Mouse (Mus musculus): ENCODE measurements at regions not wholly inside any gene's neighbourhood (a gene's known extent, or its start where the extent isn't known, plus 50 kb on each side); places are given as distances from the start of the nearest gene placed in this dataset.

GRCm38 (mm10) chr3:121104571-121105407 is 66.7 kb downstream of the Rwdd3 start:
- ATAC-seq (replicated peaks; ENCODE audit: low FRiP score, low TSS enrichment, poor library complexity, severe bottlenecking), result peak; percentile 96

DNA sequence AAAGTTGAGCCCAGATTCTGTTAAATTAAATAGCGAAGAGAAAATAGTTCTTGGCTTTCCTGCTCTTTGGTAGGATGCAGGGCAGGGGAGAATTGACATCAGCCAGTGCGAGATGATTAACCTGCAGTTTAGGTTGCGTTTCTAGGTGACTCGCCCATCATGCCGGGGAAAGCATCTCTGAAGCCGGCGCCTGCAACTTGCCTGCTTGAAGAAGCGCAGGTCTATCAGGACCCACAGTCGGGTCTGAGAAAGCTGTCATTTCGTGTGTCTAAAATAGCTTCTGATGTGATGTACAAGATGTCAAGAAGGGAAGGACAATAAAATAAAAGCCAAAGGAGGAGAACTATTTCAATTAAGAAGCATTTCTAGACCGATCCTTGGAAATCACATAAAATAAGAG is 68.6 kb downstream of the Rwdd3 start:
- no peak for ATAC-seq (replicated peaks; ENCODE audit: low FRiP score, low TSS enrichment, poor library complexity, severe bottlenecking)

DNA sequence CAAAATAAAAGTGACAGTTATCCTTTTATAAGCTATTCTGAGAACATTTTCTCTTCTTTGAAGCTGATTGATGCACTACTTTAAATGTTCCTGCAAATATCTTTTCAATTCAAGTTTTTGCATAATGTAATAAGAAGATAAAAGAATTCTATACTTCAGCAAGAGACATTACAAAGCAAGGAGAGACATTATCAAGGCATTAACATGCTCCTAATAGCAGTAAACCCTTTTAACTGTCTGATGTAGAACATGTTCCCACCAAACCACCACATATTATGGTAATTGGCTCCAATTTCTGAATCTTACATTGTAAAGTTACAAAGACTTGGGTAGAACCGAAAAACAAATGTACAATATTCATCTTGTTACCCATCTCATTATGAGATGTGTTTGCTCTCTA is 69.4 kb downstream of the Rwdd3 start:
- no peak for ATAC-seq (replicated peaks; ENCODE audit: low FRiP score, low TSS enrichment, poor library complexity, severe bottlenecking)

GRCm38 (mm10) chr3:121100211-121100860 is 71.2 kb downstream of the Rwdd3 start:
- no peak for ATAC-seq (replicated peaks; ENCODE audit: low FRiP score, low TSS enrichment, poor library complexity, severe bottlenecking)

DNA sequence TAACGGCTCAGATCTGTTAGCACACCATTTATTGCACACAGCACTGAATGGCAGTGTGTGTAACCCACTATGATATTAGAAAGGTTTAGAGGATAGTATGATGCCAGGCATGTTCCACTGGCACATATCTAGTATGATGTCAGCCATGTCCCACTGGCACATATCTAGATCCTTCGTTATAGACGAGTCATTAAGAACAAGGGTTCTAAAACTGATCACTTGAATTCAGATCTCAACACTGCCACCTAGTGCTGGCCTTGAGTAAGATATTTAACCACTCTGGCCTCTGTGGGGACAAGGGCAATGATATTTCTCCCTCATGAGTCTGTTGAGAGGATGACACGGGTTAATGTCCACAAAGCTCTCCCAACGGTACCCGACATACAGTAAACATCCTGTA is 78.0 kb downstream of the Rwdd3 start:
- peak; percentile 57 for ATAC-seq (replicated peaks; ENCODE audit: low FRiP score, low TSS enrichment, poor library complexity, severe bottlenecking)

DNA sequence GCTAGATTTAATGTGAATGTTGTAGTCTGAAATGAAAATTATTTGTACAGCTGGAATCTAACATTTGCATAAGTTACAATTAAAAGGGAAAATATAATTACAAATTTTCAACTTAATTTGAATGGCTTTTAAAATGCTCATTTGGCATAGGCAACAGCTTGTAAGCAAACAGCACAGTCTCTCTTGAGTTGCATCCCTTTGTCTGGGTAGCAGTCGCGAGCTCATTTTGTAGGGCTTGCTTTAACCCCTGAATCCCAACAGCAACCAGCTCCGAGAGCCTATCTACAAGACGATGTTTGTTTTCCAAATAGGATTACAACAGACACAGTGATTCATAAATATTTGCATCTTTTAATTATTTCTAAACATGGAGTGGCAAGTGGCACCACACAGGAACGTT is 82.8 kb downstream of the Rwdd3 start:
- ATAC-seq (replicated peaks; ENCODE audit: low FRiP score, low TSS enrichment, poor library complexity, severe bottlenecking), result no peak

DNA sequence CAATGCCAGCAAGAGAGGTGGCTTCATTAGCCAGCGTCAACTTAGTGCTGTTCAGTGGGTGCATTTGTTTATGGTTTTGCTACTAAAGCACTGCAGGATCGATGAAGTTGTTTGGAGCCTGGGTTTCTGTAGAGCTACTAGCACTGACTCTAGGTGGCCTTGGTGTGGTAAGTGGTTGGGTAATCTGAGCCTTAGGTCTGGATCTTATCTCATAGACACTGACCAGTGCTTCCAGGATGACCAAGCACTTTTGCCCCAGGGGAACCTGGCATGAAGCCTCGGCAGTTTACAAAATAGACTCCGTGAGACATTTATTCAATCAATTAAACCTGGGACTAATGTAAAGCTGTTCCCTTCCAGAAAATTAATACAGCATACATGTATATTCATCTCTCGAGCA is 102.8 kb downstream of the Rwdd3 start:
- ATAC-seq (replicated peaks; ENCODE audit: low FRiP score, low TSS enrichment, poor library complexity, severe bottlenecking), result no peak

DNA sequence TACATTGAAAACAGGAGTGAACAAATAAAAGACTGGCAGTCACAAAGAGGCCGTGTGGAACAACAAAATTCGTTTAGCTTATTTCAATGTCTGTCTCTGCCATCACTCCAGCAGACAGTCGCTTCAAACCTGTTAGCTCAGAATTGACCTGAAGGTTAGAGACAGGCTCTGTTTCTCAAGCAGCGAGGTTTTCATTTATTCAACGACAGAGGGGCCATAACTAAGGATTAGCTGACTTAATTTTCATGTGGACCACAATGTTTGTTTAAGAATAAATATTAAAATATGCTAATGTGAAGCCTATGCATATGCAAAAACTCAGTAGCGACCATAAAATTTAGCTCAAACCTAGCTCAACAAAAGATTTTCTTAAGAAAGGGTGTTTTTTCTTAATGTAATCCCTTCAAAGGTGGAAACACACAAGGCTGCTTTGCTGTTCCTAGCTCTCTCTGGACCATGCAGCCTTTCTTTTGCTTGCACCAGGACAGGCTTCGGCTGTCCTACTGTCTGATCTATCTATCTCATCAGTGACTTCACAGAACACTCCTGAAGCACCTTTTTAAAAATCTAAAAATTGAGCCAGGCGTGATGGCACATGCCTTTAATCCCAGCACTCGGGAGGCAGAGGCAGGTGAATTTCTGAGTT is 135.5 kb downstream of the Rwdd3 start:
- no peak for ATAC-seq (replicated peaks; ENCODE audit: low FRiP score, low TSS enrichment, poor library complexity, severe bottlenecking)

- ATAC-seq (replicated peaks; ENCODE audit: low FRiP score, low TSS enrichment, poor library complexity, severe bottlenecking), result no peak
These were observed 145.8 kb downstream of the Rwdd3 start for GRCm38 (mm10) chr3:121025546-121026157.

DNA sequence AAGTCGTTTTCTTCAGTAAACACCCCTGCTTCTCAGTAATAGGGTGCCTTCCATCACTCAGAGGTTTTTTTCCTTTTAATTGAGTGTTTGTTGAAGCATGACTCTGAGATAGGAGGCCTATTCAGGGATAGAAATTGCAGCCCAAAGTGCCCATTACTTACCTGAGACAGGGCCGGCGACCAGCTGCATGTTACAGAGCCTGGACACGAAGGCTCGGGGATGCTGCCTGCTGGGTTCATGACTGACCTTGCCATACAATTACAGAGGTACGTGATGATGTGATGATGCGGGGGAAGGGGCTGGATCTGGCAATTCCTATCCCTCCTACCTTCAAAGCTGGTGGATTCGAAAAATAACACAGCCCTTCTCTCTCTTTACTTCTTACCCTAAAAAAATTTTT is 146.7 kb downstream of the Rwdd3 start:
- no peak for ATAC-seq (replicated peaks; ENCODE audit: low FRiP score, low TSS enrichment, poor library complexity, severe bottlenecking)

GRCm38 (mm10) chr3:121021126-121021848 is 150.2 kb downstream of the Rwdd3 start:
- ATAC-seq (replicated peaks; ENCODE audit: low FRiP score, low TSS enrichment, poor library complexity, severe bottlenecking), result no peak

GRCm38 (mm10) chr3:121009223-121009622 is 162.3 kb downstream of the Rwdd3 start:
- no peak for ATAC-seq (replicated peaks; ENCODE audit: low FRiP score, low TSS enrichment, poor library complexity, severe bottlenecking)

- no peak for ATAC-seq (replicated peaks; ENCODE audit: low FRiP score, low TSS enrichment, poor library complexity, severe bottlenecking)
These were observed 187.8 kb downstream of the Rwdd3 start for GRCm38 (mm10) chr3:120983556-120984270.

DNA sequence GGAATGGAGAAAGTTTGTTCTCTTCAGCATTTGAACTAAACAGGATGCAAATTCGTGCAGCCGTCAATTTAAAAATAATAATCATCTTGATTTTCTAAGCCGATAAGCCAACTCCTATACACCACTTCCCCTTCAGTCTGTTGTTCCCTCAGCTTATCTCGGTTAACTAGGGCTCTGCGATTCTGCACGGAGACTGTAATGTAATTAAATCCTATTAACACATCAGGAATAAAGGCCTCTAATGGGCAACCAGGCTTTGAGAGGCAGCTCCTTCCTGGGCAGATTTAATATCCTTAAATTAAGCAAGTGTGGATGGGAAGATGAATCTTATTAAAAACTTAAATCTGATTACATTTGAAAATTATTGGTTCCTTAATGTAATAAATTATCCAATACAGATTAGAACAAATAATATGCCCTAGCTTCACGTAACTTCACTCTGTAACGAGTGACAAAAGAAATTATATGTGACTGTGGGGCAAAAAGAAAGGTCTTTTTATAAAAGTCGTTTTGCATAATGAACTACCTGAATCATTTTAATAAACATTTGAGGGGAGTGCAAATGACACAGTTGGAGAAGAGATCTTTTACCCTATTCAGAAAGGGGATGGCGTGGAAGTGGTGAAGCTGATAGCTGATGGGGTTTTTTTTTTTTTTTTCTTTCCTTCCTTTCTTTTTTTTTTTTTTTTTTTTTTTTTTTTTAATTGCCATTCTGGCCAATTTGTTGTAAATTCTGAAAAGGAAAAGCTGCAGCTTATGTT is 188.5 kb downstream of the Rwdd3 start:
- no peak for ATAC-seq (replicated peaks; ENCODE audit: low FRiP score, low TSS enrichment, poor library complexity, severe bottlenecking)

DNA sequence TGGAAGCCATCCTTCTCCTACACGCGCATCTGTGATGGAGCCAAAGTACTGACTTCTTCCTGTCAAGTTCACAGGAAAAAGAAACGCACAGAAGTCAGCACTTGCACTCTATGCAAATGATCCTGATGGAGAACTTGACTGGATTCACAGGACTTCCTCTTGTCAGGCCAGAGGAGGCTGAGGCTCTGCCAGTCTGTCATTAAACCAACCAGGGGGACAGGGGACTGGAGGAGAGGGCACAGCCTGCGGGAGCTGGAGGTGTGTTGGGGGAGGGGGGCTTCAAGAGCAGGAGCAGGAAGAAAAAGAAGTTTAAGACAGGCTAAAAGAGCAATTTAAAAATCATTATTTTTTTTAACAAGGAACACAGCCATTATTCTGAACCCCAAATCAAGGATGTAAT is 189.3 kb downstream of the Rwdd3 start:
- no peak for ATAC-seq (replicated peaks; ENCODE audit: low FRiP score, low TSS enrichment, poor library complexity, severe bottlenecking)

GRCm38 (mm10) chr3:120970746-120971466 is 200.6 kb downstream of the Rwdd3 start:
- ATAC-seq (replicated peaks; ENCODE audit: low FRiP score, low TSS enrichment, poor library complexity, severe bottlenecking), result no peak

GRCm38 (mm10) chr3:120946906-120947305 is 224.6 kb downstream of the Rwdd3 start:
- no peak for ATAC-seq (replicated peaks; ENCODE audit: low FRiP score, low TSS enrichment, poor library complexity, severe bottlenecking)

DNA sequence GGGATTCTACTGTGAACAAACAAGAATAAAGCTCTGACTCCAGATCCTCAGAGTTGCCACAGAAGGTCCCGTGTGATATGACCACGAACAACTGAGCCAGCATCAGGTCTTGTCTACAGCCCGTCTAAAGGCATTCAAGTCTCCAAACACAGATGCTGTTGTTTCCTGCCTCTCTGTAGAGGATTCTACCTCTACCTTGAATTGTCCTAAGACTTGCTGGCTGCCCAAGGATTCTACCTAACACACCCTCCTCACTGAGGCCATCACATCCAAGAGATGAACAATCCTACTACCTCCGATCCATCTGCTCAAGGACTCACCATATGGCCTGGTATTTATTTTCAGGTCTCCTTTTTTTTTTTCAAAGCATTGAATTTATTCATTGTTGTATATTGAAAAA is 237.1 kb downstream of the Rwdd3 start:
- ATAC-seq (replicated peaks; ENCODE audit: low FRiP score, low TSS enrichment, poor library complexity, severe bottlenecking), result no peak

All from megakaryocyte-erythroid progenitor cell, adult 5-6 weeks (primary cell).